Mouse (Mus musculus) olfactory bulb, adult 2 months (tissue): ENCODE results near the gene Pcnx4.

Experiments used
- CTCF ChIP-seq: fragments of 200-500 bp; IDR thresholded peaks from 2 replicates; pipeline ENCODE4 v1.5.1; 2012; ENCODE audit warnings: low read depth, mild to moderate bottlenecking, low read length, moderate library complexity; ENCODE audit not compliant: insufficient read depth
- POLR2A ChIP-seq: fragments of 200-500 bp; IDR thresholded peaks from 2 replicates; pipeline ENCODE4 v1.6.1; 2012; ENCODE audit warnings: mild to moderate bottlenecking, low read depth, low read length, moderate library complexity; ENCODE audit not compliant: insufficient read depth

DNA sequence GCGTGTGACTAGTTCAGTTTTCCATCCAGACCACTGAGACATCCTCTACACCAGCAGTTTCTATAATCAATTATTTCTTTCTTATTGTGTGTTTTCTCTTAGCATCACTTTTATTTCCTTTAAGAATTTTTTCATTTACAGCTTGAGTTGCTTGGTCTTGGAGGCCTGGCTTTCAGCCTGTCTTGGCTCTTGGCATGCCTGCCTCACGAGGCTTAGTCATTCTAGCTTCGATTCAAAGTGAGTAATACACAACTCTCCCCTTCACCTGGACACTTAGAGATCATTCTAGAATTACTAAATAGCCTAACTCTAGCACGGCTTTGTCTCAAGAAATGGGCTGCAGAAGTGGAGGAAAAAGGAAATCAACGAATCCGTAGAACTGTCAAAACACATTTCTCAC lies 2.2 kb upstream of the Pcnx4 start:
- no peak for TF ChIP-seq CTCF
- TF ChIP-seq POLR2A: no peak
